Mouse (Mus musculus) stomach, postnatal 0 days (tissue): ENCODE measurements around the gene Dhx32. TPM values are rescaled to one million over a fixed set of nuclear protein-coding genes. Genes with fewer than 3 reads are reported as not detected.
A peak's percentile ranks its signal among the peaks of the same experiment; 100 is the strongest.

Experiments used
- ATAC-seq: fragments of 200-750 bp; cut with Nextera tagmentation; 2 replicates; pipeline ENCODE4 v1.8.0; 2017; ENCODE audit not compliant: low FRiP score, low TSS enrichment
- DNase-seq: peaks from one replicate; pipeline ENCODE4 v3.0.0-alpha.2; 2016; ENCODE audit warnings: low spot score
- H3K27ac ChIP-seq: fragments of 300-500 bp; sonication (generic); replicated peaks from 2 replicates; pipeline ENCODE4 v1.5.1; 2014; ENCODE audit warnings: mild to moderate bottlenecking, control low read depth
- H3K27me3 ChIP-seq: fragments of 300-500 bp; sonication (generic); 2 replicates; pipeline ENCODE4 v1.6.1; 2014; ENCODE audit warnings: low read length; ENCODE audit not compliant: control insufficient read depth, insufficient read depth
- H3K36me3 ChIP-seq: fragments of 300-500 bp; sonication (generic); 2 replicates; pipeline ENCODE4 v1.6.1; 2014; ENCODE audit warnings: low read length, mixed read lengths; ENCODE audit not compliant: control insufficient read depth, insufficient read depth
- H3K4me1 ChIP-seq: fragments of 300-500 bp; sonication (generic); replicated peaks from 2 replicates; pipeline ENCODE4 v1.6.1; 2014; ENCODE audit warnings: antibody characterized with exemption; ENCODE audit not compliant: control insufficient read depth, insufficient read depth
- H3K4me2 ChIP-seq: fragments of 300-500 bp; sonication (generic); replicated peaks from 2 replicates; pipeline ENCODE4 v1.6.1; 2014; ENCODE audit warnings: low read depth, mild to moderate bottlenecking, control low read depth, moderate library complexity
- H3K4me3 ChIP-seq: fragments of 300-500 bp; sonication (generic); 2 replicates; pipeline ENCODE4 v1.5.1; 2014; ENCODE audit warnings: low read depth, low read length, control low read depth
- H3K9ac ChIP-seq: fragments of 300-500 bp; sonication (generic); 2 replicates; pipeline ENCODE4 v1.6.1; 2014; ENCODE audit warnings: mild to moderate bottlenecking, low read length, control low read depth, mixed read lengths
- H3K9me3 ChIP-seq: fragments of 300-500 bp; sonication (generic); 2 replicates; pipeline ENCODE4 v1.6.1; 2016; ENCODE audit warnings: low read length; ENCODE audit not compliant: control insufficient read depth
- CTCF ChIP-seq: IDR thresholded peaks from 2 replicates; pipeline ENCODE4 v1.5.1; 2016; ENCODE audit warnings: antibody characterized with exemption, low read depth, mild to moderate bottlenecking, moderate library complexity
- EP300 ChIP-seq: optimal IDR thresholded peaks from 2 replicates; pipeline ENCODE3; 2016; ENCODE audit warnings: antibody characterized with exemption
- WGBS: fragments of 180-500 bp; shearing (Covaris S2); extraction: QIAGEN DNeasy Blood & Tissue Kit; methylation state at CpG from one replicate; pipeline ENCODE4 v1.1.7; 2014; 5-methylcytosine and 5-hydroxymethylcytosine counted together
- polyA plus RNA-seq: library from polyadenylated mRNA; unstranded; fragments of >200 nt; fragmentation: Nextera tagmentation; extraction: Ambion mirVana; gene quantifications from 2 replicates; pipeline ENCODE4 v1.2.1, GENCODE M21; 2015

The Dhx32 gene
- polyA plus RNA-seq, 1 experiment from 2014 or later: 57.6 TPM

- no peaks in the 10 kb centered on the region for H3K36me3 ChIP-seq
- H3K4me1 ChIP-seq: no peaks in the 10 kb centered on the region
- H3K27me3 ChIP-seq: no peaks in the 10 kb centered on the region
- peak; percentile 57 for ATAC-seq
- H3K9me3 ChIP-seq: no peaks in the 10 kb centered on the region
- peak overlapping the region; percentile 46 for H3K4me2 ChIP-seq
- peak overlapping the region; percentile 59 for H3K9ac ChIP-seq
- H3K27ac ChIP-seq: peak overlapping the region; percentile 95
- peak; percentile 47 for DNase-seq
- peak overlapping the region; percentile 29 for H3K4me3 ChIP-seq
- 40% methylated on average over 6 of the region's 6 CpGs for WGBS
- TF ChIP-seq CTCF (no peak), EP300 (no peak)
Measured at GRCm38 (mm10) chr7:133781583-133781982, 943 bp downstream of the Dhx32 start.

DNA sequence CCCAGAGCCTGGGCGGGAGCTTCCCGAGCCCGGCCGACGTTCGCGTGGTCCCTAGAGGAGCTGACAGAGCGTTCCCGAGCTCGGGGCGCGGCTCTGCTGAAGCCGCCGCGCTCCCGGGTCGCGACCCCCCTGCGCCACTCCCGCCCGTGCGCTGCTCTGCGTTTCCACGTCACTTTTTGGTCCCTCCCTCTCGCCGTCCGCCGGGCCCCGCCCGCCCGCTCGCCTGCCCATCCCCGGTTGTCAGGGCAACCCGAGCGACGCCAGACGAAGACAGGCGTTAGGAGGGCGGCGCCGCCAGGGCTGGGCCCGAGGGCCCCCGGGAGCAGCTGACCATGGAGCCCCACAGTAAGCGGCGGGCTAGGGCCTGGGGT, 5.9 kb downstream of the Dhx32 start, which contains the start of gene Fank1:
Fank1 (plus strand) TSS at position 236 of the 371 bp plus-strand sequence.
- no peaks in the 10 kb centered on the region for H3K36me3 ChIP-seq
- H3K4me1 ChIP-seq: no peaks in the 10 kb centered on the region
- WGBS: 1% methylated on average over 44 of the region's 45 CpGs
- DNase-seq (peak; percentile 95), ATAC-seq (peak; percentile 93)
- H3K27me3 ChIP-seq: no peaks in the 10 kb centered on the region
- TF ChIP-seq EP300: no peak
- TF ChIP-seq CTCF: no peak; the same call in 1 of the 2 replicates
- H3K4me3 ChIP-seq: peak within 1 kb of the TSS; percentile 69
- H3K9me3 ChIP-seq: no peaks in the 10 kb centered on the region
- peak within 1 kb of the TSS; percentile 79 for H3K9ac ChIP-seq
- peak within 1 kb of the TSS; percentile 89 for H3K4me2 ChIP-seq
- H3K27ac ChIP-seq: 0 out of 2 replicates have a peak within 1 kb of the TSS, but pooled peaks have one; percentile 9

DNA sequence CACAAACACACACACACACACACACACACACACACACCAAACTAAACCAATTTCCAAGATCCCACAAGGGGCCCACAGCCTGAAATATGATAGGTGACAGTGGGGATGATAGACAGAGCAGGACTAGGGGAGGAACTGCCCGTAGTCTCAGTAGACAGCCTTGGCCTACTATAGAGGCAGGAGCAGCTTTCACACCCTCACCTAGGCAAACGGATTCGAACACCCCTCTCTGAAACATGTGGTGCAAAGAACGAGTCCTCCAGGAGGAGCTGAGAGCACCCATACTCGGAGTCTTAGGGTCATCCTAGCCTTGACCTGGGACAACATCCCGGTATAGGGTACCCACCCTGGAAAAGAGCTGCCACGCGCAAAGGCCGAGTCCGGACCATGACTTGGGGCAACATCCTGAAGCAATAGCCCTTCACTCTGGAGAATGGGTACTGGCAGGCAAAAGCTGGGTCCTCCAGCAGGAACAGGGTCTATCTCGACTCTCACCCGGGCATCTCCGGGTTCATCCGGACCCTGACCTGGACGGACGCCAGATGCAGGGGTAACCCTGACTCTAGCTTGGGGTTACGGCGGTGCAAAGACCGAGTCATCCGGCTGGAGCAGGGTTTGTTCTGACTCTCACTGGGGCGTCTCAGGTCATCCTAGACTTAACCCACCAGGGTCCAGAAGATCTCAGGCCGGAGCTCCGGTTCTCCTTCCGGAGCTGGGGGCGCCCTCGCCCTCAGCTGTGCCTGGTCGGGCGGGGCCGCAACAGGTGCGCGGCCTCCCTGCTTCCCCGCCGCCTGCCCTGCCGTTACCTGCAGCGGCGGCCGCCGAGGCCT, 6.5 kb downstream of the Dhx32 start:
- 0 out of 2 replicates have a peak overlapping the region, but pooled peaks have one; percentile 9 for H3K27ac ChIP-seq
- 7% methylated on average over 38 of the region's 38 CpGs for WGBS

GRCm38 (mm10) chr7:133775179-133775578, 7.3 kb downstream of the Dhx32 start:
- H3K9me3 ChIP-seq: no peaks in the 10 kb centered on the region
- H3K4me3 ChIP-seq: no peak overlapping the region
- no peaks in the 10 kb centered on the region for H3K36me3 ChIP-seq
- TF ChIP-seq EP300 (no peak), CTCF (no peak)
- H3K27me3 ChIP-seq: no peaks in the 10 kb centered on the region
- H3K4me1 ChIP-seq: no peaks in the 10 kb centered on the region
- no peak overlapping the region for H3K4me2 ChIP-seq
- H3K9ac ChIP-seq: no peak overlapping the region
- 67% methylated on average over 5 of the region's 5 CpGs for WGBS
- no peak for ATAC-seq
- no peak overlapping the region for H3K27ac ChIP-seq
- no peak for DNase-seq

More for the DNA sequence above, 6.5 kb downstream of the Dhx32 start:
- Histone ChIP-seq H3K4me3 (peak overlapping the region; percentile 69), H3K36me3 (no peaks in the 10 kb centered on the region), H3K9me3 (no peaks in the 10 kb centered on the region), H3K4me1 (no peaks in the 10 kb centered on the region), H3K4me2 (peak overlapping the region; percentile 89), H3K27me3 (no peaks in the 10 kb centered on the region), H3K9ac (peak overlapping the region; percentile 79)
- DNase-seq: peak; percentile 30
- no peak for ATAC-seq
- TF ChIP-seq CTCF: no peak; the same call in 1 of the 2 replicates

- DNase-seq (no peak), ATAC-seq (no peak)
- Histone ChIP-seq H3K9ac (no peak overlapping the region), H3K27ac (no peak overlapping the region), H3K36me3 (no peaks in the 10 kb centered on the region), H3K27me3 (no peaks in the 10 kb centered on the region), H3K4me1 (no peaks in the 10 kb centered on the region), H3K9me3 (no peaks in the 10 kb centered on the region), H3K4me3 (no peak overlapping the region), H3K4me2 (no peak overlapping the region)
- 72% methylated on average over 5 of the region's 5 CpGs for WGBS
- no peak for TF ChIP-seq EP300
- TF ChIP-seq CTCF: no peak
Measured at GRCm38 (mm10) chr7:133768517-133768916, 14.0 kb downstream of the Dhx32 start.

DNA sequence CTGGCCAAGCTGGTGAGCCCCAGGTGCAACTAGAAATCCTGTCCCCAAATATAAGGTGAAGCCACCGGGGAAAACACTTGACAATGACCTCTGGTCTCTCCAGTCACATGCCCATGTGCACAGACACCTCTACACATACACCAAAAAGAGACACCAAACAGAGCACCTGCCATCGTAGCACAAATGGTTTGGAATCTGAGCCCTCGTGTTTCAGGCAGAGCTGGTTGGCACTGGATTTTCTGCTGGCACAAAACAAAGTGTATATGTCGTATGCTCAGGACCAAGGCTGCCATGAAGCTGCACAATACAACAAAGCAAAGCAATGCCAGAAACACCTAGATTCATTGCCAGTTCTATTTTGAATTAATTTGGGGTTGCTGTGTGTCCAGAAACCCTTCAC, 14.5 kb downstream of the Dhx32 start:
- Histone ChIP-seq H3K4me2 (no peak overlapping the region), H3K4me1 (no peaks in the 10 kb centered on the region), H3K9me3 (no peaks in the 10 kb centered on the region), H3K9ac (no peak overlapping the region), H3K27ac (no peak overlapping the region), H3K4me3 (no peak overlapping the region), H3K36me3 (no peaks in the 10 kb centered on the region), H3K27me3 (no peaks in the 10 kb centered on the region)
- no peak for ATAC-seq
- WGBS: 73% methylated on average over 4 of the region's 4 CpGs
- TF ChIP-seq CTCF: no peak
- no peak for TF ChIP-seq EP300
- no peak for DNase-seq
